Mouse (Mus musculus): ENCODE data around the gene Mettl1.
"Not testable (repeated sequence)": the region's sequence is repeated elsewhere in the genome, so short reads cannot be mapped to it uniquely, and the experiment has no call there.

The Mettl1 gene

DNA sequence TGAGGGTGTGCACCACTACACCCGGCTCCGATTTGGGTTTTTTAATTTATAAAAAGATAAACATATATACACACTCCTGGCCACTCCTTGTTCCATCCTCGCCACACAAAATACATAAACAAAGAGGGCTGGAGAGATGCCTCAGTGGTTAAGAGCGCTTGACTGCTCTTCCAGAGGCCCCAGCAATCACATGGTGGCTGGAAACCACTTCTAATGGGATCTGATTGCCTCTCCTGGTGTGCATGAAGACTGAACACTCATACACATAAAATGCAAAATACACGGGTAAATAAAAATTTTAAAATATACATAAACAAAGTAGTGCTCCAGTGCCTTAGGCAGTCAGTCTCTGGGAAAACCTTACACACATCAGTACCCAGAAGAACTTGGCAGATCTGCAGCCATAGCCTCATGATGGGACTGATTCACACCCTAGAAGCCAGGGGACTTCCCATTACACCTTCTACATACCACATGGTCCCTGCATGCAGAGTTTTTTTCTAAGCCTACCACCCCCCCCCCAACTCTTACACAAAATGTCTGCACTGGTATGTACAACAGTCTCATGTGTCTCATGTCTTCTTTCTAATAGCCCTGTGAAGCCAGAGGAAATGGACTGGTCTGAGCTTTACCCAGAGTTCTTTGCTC is 1.4 kb downstream of the Mettl1 start:
- intact Hi-C loops (cut with DNase I): no loop called here

DNA sequence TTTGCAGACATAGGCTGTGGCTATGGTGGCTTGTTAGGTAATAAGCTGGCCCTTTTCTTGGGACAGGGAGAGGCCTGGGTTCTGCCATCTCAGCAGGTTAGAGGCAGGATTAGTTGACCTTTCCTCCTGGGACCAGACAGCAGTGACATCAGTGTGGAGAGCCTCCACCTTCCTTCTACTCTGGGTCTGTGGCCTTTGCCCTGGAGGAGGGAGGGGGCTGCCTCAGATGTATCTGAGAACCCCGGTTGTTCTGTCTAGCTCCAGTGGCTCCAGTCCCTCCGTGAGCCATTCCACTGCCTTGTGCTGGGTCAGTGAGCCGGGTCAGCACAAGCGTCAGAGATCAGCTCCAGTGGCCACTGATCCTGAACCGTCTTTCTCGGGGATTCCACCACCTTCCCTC is 2.0 kb downstream of the Mettl1 start:
- intact Hi-C loops (cut with DNase I): no loop called here

DNA sequence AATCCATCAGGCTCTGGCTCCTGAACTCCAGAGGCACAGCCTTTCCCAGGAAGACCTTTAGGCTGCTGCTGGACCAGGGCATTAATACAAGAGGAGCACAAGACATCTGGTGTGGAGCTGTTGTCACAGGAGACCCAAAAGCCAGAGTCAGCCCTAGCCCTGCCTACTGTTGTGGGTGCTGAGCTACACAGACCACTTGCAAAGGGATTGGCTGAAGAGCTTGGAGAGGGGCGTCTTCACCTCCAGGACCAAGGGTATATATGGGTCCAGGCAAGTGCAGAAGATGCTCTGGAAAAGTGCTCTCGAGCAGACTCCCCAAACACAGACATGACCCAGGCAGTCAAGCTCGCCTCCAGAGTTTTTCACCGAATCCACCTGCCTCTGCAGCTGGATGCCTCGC is 6.7 kb downstream of the Mettl1 start, which contains the start of gene Cyp27b1:
TSS of gene Cyp27b1 (plus strand) at position 297 of the 400 bp plus-strand sequence.
- intact Hi-C loops (cut with DNase I): no loop called here

DNA sequence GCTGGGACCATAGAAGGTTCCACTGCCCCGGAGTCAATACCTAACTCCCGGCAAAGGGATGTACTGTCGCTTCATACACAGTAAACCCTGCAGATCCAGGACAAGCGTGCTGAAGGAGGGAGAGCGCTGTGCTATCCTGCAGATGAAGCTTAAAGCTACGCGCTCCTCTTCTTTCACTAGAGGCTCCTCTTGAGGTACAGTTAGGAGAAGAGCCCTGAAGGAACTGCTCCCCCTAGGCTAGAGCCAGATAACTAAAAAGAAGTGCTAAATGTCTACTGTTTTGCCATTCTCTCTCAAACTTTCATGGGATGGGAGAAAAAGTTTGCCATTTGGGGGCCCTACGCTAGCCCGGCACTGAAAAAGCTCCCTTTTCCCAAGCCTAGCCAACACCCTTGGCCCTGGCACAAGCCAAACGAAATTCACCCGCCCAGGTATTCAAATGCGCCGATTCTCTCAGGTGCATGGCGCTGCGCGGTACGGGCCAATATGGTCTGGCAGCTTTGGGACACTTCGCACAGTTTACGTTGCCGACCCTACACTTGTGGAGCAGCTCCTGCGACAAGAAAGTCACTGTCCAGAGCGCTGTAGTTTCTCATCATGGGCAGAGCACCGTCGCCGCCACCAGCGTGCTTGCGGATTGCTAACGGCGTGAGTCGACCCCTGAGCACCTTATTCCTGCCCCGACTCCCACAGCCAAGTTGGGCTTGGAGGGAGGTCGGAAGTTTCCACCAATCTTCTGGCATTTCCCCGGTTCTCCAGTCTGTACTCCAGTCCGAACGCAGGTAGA is 7.6 kb downstream of the Mettl1 start:
- intact Hi-C loops (cut with DNase I): no loop called here

DNA sequence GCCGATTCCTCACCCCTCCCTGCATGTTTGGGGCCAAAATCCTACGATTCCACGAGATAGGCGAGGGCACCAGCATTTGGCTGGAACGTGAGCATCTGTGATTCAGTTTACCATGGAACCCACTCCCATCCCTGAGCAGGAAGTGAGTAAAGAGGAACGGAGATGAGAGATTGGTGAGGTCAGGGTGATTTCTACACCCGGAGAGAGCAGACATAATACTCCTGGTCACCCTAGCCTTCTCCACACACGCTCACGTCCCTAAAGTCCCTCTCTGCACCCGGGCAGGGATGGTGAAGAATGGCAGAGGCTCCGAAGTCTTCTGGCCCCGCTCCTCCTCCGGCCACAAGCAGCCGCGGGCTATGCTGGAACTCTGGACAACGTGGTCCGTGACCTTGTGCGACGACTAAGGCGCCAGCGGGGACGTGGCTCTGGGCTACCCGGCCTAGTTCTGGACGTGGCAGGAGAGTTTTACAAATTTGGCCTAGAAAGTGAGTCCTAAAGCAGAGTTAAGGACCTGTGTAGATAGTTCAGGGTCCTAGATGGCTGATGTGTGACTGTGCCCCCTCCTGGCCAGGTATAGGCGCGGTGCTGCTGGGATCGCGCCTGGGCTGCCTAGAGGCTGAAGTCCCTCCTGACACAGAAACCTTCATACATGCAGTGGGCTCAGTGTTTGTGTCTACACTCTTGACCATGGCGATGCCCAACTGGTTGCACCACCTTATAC is 8.3 kb downstream of the Mettl1 start:
- intact Hi-C loops (cut with DNase I): no loop called here

DNA sequence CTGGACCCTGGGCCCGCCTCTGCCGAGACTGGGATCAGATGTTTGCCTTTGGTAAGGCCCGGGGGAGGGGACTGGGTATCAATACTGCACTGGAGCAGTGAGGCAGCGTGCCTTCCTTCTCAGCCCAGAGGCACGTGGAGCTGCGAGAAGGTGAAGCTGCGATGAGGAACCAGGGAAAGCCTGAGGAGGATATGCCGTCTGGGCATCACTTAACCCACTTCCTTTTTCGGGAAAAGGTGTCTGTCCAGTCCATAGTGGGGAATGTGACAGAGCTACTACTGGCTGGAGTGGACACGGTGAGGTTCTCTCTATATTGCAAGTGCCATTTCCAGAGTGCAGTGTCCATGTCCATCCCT is 8.9 kb downstream of the Mettl1 start:
- intact Hi-C loops (cut with DNase I): no loop called here

DNA sequence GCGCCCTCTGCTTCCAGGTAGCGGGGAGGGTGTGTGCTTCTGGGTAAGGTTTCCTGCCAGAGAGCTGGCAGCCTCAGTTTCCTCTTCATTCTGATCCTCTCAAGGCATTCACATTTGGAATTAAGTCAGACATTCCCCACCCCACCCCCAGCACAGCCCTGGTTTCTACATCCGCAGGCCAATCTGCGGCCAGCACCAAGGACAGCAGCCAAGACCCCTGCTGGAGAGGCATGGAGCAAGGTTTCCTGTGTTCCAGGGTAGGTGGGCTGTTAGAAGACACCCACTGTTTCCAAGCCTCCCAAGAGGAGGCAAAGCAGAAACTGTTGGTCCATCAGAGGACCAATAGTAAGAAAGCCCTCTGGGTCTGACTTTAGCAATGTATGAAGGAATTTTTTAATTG is 13.4 kb downstream of the Mettl1 start:
- intact Hi-C loops (cut with DNase I): no loop called here

DNA sequence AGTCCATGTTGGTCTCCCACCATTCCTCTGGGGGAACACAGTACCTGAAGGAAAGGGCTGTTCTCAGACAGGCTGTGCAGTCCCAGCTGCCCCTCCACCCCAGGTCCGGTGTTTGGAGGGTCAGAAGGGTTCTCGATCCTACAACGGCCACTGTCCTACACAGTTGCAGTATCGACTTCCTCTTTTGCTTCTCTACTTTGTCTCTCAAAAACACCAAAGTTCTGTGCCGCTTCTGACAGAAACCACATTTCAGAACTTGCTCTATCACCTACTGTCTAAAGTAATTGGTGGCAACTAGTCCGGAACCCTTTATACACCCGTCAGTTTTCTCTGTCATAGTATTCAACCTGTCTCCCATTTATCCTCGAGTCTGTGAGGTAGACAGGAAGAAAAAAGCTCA is 14.2 kb downstream of the Mettl1 start:
- intact Hi-C loops (cut with DNase I): no loop called here

DNA sequence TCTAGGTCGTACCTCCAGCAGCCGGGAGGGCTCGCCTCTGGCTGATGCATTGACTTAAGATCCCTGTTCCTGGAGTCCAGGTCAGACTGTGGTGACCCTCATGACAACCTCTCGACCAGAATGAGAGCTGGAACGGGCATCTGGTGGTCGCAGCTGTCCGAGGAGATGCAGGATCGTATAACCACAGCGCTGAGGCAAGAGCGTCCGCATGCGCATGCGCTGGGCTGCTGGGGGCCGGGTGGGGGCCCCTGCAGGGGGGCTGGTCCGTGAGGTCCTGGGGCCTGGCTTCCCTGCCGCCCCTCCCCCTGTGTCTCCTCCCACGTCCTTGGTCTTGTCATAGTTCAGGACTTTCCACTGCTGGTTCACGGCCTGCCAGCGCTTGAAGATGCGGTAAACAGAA is 15.3 kb downstream of the Mettl1 start:
- intact Hi-C loops (cut with DNase I): no loop called here

DNA sequence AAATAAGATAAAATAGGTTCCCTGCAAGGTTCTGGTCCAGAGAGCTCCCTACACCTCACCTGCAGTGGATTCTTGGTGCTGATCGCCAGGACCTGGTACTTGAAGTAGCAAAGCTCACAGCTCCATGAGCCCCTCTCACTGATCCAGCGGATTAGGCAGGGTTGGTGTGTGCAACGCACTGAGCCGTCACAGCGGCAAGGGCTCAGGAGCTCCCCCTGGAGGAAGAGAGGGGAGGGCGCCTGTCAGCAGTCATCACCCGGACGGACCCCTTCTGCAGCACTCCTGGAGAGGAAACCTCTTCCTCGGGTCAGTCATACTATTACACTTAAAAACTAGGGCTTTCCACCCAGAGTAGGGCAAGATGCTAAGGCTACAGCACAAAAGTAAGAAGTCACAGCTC is 16.9 kb downstream of the Mettl1 start:
- intact Hi-C loops (cut with DNase I): no loop called here

DNA sequence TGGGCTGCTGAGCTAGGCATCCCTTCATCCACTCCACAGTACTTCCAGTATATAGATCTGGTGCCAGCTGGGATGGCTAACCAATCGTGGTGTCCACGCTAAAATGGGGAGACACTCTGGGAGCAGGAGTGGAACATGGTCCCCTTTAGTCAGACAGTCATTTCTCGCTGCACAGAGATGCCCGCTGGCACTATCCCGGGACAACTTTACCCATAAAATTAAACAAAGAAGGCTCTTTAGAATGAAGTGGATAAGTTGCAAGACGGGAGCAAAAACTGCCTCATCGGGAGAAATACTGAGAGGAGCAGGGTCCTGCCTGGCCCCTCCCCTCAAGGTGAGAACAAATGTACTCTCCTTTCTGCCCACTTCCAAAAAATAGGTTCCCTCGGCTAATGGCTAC is 17.5 kb downstream of the Mettl1 start:
- intact Hi-C loops (cut with DNase I): no loop called here

DNA sequence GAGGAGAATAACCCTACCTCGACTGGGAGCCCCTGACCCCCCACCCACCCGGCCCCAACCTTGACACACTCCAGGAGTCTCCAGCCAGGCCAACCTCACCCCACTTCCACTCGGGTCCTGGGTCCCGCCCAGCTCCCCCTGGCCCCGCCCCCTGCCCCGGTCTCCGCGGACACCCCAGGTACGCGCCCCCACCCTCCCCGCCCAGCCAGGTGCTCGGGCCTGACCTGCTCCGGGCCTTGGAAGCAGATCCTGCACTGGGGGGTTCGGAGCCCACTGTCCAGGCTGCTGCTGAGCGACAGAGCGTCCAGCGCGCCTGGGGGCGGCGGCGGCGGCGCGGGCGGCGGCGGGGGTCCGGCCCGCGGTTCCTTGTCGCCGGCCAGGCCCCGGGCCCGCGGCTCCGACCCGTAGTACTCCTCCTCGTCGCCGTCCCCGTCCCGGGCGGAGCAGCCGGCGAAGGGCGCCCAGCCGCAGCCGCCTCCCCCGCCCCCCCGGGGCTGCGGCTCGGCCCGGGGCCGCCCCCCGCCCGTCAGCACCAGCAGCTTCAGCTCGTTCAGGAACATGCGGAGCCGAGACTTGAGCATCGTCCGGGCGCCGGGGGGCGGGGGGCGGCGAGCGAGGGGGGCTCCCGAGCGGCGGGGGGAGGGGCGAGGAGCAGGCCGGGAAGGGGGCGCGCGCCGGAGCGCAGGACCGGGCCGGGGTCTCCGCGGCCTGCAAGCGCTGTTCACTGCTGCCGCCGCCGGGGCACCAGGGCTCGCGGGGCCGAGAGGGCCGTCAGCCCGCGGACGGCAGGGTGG is 18.2 kb downstream of the Mettl1 start:
- intact Hi-C loops (cut with DNase I): no loop called here

DNA sequence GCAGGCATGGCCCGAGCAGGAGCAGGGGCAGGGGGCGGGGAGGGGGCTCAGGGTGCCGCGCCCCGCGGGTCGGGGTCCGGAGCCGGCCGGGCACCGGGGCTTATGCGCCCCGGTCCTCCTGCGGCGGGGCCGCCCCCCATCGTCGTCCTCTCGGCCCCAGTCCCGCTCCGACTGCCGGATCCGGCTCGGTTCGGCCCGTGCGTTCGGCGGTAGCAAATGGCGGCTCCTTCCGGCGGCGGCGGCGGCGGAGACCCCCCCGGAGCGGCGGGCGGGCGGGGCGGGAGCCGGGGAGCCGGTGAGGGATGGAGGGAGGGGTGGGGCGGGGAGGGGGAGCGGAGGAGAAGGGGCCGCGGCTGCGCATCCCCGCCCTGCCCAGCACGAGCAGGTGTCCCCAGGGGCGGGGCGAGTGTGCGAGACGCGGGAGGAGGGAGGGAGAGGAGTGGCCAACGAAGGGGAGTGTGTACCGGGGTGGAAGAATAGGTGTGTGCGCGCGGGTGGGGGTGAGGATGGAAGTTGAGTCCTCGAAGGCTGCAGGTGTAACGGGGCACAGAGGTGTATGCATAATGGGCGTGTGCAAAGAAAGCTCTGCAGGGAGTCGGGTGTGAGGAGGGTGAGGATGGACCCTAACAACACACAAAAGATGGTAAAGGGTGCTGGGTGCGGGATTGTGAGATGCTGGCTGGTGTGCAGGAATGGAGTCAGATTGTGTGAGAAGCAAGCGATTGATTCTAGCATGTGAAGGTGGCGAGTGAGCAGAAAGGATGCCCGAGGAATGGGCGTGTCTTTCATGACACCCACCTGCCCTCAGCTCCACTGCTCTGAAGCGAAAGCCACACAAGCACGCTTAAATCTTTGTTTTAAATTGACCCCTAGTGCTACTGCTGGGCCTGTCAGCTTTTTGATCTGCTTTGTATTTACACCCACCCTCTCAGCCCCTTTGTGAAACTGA is 19.0 kb downstream of the Mettl1 start, which contains the start of gene March9:
TSS of gene March9 (minus strand) at position 217 of the 949 bp plus-strand sequence.
- intact Hi-C loops (cut with DNase I): no loop called here

DNA sequence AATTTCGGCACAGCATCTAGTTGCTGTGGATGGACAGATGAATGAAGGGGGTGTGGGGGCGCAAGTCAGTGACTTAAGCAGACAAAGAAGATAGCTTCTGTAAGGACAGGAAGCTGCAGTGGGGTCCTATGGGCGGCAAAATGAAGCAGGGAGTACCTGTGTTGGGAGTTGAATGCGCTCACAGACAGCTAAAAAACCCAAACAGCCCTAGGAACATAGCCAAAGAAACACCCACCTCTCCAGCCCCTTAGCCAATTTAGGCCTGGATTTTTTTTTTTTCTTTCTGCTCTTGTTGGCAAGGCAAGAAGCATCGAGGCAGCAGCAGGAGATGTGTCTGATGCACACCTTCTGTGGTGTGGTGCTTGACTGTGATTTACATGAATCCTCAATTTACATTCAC is 19.9 kb downstream of the Mettl1 start:
- intact Hi-C loops (cut with DNase I): no loop called here

DNA sequence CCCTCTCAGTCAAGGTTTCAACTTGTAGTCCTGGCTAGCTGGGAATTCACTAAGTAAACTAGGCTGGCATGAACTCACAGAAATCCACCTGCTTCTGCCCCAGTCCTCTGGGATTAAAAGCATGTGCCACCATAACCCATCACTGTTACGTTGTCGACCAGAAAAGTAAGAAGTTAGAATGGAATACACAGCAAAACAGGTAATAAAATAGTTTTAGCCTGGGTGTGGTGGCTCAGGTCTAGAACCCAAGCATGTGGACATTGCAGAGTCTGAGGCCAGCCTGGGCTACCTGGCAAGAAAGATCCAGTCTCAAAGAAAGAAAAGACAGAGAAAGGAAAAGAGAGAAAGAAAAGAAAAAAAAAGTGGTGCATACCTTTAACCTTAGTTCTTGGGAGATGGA is 20.3 kb downstream of the Mettl1 start:
- intact Hi-C loops (cut with DNase I): no loop called here

DNA sequence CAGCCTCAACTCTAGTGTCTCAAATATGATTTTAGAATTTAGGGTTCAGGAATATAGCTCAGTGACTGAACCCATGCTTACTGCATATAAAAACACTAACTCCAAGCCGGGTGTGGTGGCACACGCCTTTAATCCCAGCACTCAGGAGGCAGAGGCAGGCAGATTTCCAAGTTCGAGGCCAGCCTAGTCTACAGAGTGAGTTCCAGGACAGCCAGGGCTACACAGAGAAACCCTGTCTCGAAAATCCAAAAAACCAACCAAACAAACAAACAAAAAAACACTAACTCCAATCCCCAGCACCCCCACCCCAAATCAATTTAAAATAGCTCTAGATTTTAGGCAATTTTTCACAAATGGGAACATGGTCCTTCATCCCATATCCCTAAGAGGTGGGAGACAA is 20.9 kb downstream of the Mettl1 start:
- intact Hi-C loops (cut with DNase I): not testable (repeated sequence)

DNA sequence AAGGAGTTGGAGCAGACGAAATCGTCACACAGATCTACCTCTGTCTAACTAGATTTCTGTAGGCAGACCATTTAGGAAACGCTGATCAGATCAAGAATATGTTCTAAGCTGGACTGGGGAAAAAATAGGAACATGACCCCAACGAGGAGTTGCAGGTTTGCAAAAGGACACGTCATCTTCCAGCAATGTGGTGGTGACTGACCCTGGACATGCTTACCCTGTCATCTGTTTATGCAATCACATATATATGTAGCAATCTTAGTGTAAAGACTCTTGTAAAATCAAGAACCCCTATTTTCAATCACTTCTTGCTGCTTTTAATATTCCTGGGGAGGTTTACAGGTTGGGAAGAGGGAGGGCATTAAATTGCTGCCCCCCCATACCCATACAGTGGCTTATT is 21.3 kb downstream of the Mettl1 start:
- intact Hi-C loops (cut with DNase I): no loop called here

DNA sequence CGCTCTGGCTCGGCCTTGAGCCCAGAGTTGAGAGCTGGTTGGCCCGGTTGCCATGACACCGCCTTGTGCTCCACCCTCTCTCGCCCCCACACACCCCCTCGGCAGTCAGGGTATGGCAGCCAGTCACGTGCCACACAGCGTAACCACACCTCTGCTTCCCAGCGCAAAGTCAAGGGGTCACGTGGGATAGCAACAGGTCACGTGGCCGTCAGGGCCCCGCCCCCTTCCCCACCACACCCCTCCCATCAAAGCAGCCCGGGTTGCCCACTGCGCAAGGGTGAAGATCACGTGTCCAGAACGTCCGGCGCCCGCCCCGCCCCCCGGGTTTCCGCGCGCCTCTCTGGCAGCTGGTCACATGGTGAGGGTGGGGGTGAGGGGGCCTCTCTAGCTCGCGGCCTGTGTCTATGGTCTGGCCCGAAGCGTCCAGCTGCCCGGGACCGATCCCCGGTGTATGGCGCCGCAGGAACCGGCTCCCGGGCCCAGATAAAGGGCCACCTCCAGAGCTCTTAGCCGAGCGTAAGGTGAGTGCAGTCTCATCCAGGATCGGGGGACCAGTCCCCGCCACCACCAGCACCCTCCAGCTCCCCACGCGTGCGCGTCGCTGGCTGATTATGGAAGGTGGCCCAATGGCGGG is 22.1 kb downstream of the Mettl1 start, which contains the start of gene Cdk4:
TSS of gene Cdk4 (plus strand) at position 296 of the 634 bp plus-strand sequence.
- intact Hi-C loops (cut with DNase I): no loop called here

DNA sequence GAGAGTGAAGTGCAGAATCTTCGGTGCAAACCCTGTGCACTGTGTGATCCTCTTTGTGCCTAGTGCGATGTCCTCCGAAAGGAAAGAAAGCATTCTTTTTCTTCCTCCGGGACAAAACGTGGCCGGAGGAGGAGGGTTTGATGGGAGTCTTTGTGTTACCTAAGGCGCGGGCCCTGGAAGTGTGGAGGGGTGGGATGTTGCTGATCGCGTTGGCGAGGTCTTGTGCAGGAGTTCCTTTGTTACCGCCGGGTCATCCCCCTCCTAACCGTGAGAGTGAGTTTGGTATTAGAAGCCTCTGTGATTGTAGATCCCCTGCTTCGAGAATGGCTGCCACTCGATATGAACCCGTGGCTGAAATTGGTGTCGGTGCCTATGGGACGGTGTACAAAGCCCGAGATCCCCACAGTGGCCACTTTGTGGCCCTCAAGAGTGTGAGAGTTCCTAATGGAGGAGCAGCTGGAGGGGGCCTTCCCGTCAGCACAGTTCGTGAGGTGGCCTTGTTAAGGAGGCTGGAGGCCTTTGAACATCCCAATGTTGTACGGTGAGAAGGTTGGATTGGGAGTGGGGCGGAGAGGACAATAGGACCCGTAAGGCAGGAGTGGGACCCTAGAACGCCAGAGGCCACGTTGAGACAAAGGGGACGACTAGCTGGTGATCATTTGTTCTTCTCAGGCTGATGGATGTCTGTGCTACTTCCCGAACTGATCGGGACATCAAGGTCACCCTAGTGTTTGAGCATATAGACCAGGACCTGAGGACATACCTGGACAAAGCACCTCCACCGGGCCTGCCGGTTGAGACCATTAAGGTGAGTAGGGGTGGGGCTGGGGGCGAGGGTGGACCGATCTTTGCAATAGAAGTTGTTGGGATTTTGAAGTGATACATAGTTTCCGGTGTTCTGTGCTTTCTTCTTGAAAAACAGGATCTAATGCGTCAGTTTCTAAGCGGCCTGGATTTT is 23.0 kb downstream of the Mettl1 start:
- intact Hi-C loops (cut with DNase I): no loop called here

Measured in adrenal gland (tissue).